Mouse (Mus musculus) kidney, embryonic 14.5 days (tissue): ENCODE measurements around the gene Aen. TPM values are rescaled to one million over a fixed set of nuclear protein-coding genes. Genes with fewer than 3 reads are reported as not detected.

Experiments used
- ATAC-seq: fragments of 200-750 bp; cut with Nextera tagmentation; 2 replicates; pipeline ENCODE4 v1.8.0; 2017; ENCODE audit warnings: moderate number of reproducible peaks, mild to moderate bottlenecking, moderate TSS enrichment, moderate library complexity; ENCODE audit not compliant: low FRiP score, low TSS enrichment
- H3K27ac ChIP-seq: fragments of 300-500 bp; sonication (generic); 2 replicates; pipeline ENCODE4 v1.5.1; 2014; ENCODE audit warnings: low read depth, mild to moderate bottlenecking, low read length, moderate library complexity, mixed read lengths
- H3K27me3 ChIP-seq: fragments of 300-500 bp; sonication (generic); 2 replicates; pipeline ENCODE4 v1.6.1; 2014; ENCODE audit warnings: mild to moderate bottlenecking, low read length; ENCODE audit not compliant: control insufficient read depth, insufficient read depth
- H3K36me3 ChIP-seq: fragments of 300-500 bp; sonication (generic); 2 replicates; pipeline ENCODE4 v1.6.1; 2014; ENCODE audit warnings: low read length, mixed read lengths; ENCODE audit not compliant: control insufficient read depth, insufficient read depth
- H3K4me1 ChIP-seq: fragments of 300-500 bp; sonication (generic); 2 replicates; pipeline ENCODE4 v1.6.1; 2014; ENCODE audit warnings: low read length, mixed read lengths; ENCODE audit not compliant: control insufficient read depth, insufficient read depth
- H3K4me2 ChIP-seq: fragments of 300-500 bp; sonication (generic); replicated peaks from 2 replicates; pipeline ENCODE4 v1.6.1; 2014; ENCODE audit warnings: low read depth, mild to moderate bottlenecking, low read length
- H3K4me3 ChIP-seq: fragments of 300-500 bp; sonication (generic); 2 replicates; pipeline ENCODE4 v1.5.1; 2014; ENCODE audit warnings: mild to moderate bottlenecking, low read length
- H3K9ac ChIP-seq: fragments of 300-500 bp; sonication (generic); 2 replicates; pipeline ENCODE4 v1.6.1; 2014; ENCODE audit warnings: low read depth, mild to moderate bottlenecking, low read length, moderate library complexity
- H3K9me3 ChIP-seq: fragments of 300-500 bp; sonication (generic); 2 replicates; pipeline ENCODE4 v1.6.1; 2016; ENCODE audit warnings: low read length; ENCODE audit not compliant: control insufficient read depth
- WGBS: fragments of 180-500 bp; shearing (Covaris S2); extraction: QIAGEN DNeasy Blood & Tissue Kit; methylation state at CpG from one replicate; pipeline ENCODE4 v1.1.7; 2014; 5-methylcytosine and 5-hydroxymethylcytosine counted together
- polyA plus RNA-seq: library from polyadenylated mRNA; unstranded; fragments of >200 nt; fragmentation: Nextera tagmentation; extraction: Ambion mirVana; gene quantifications from 2 replicates; pipeline ENCODE4 v1.2.1, GENCODE M21; 2014

The Aen gene
- polyA plus RNA-seq, 1 experiment from 2014 or later = 36.3 TPM

DNA sequence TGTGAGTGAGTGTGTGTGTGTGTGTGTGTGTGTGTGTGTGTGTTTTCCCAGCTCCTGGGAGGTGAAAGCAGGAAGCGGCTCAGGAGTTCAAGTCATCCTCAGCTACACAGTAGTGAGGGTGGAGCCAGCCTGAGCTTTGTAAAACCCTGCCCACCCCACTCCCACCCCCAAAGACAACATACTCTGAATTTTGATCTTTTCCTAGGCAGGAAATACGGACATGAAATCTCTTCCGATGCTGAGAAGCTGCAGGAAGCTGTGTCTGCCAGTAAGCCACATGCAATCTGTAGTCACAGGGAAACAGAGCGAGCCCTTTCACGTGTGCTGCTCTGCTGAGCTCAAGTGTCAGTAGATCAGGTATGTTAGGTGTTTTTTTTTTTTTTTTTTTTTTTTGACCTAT, 26.9 kb upstream of the Aen start:
- ATAC-seq = peak; percentile 39; the same call in 1 of the 2 replicates
- 28% methylated on average over 5 of the region's 5 CpGs for WGBS

DNA sequence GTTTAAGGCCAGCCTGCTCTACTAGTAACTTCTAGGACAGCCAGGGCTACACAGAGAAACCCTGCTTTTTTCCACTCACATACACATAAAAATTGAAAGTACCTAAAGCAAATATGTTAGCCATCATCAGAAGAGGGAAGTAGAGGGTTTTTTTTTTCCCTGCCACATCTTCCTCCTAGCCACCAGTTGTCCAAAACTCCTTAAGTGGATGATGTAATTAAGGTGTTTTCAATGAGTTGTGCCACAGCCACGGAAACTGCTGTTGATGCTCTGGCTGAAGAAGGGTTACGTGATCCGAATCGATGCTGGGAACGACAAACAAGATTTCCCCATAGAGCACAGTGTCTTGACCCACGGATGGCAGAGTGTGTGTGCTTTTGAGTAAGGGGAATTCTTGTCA, 23.3 kb upstream of the Aen start:
- no peaks in the 10 kb centered on the region for H3K9me3 ChIP-seq
- no peak overlapping the region for H3K27ac ChIP-seq
- H3K4me2 ChIP-seq = no peak overlapping the region
- ATAC-seq = no peak
- H3K4me3 ChIP-seq = no peak overlapping the region
- no peaks in the 10 kb centered on the region for H3K4me1 ChIP-seq
- no peaks in the 10 kb centered on the region for H3K27me3 ChIP-seq
- no peak overlapping the region for H3K9ac ChIP-seq
- WGBS = 87% methylated on average over 6 of the region's 6 CpGs
- H3K36me3 ChIP-seq = no peaks in the 10 kb centered on the region

More for the DNA sequence above, 26.9 kb upstream of the Aen start:
- Histone ChIP-seq H3K9me3 (no peaks in the 10 kb centered on the region), H3K27ac (no peak overlapping the region), H3K4me3 (no peak overlapping the region), H3K36me3 (no peaks in the 10 kb centered on the region), H3K4me1 (no peaks in the 10 kb centered on the region), H3K4me2 (no peak overlapping the region), H3K9ac (no peak overlapping the region), H3K27me3 (no peaks in the 10 kb centered on the region)

DNA sequence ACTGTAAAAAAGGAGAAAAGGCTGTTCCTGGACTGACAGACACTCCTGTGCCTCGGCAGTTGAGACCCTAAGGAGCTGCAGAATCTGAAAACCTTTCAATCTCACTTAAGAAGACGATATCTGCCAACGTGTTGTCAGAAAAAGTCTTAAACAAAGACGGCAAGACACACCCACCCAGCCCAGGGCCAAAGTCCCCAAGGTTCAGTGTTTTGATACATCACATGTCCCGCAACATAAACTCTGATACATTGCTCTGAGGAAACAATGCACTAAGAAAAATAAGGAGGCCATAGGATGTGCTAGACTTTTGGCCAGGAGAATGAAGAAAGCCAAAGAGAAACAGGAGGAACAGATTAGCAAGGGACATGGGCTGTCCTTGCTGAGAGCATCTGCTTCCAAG, 22.8 kb upstream of the Aen start:
- H3K27me3 ChIP-seq = no peaks in the 10 kb centered on the region
- no peak for ATAC-seq
- 73% methylated on average over 5 of the region's 5 CpGs for WGBS

DNA sequence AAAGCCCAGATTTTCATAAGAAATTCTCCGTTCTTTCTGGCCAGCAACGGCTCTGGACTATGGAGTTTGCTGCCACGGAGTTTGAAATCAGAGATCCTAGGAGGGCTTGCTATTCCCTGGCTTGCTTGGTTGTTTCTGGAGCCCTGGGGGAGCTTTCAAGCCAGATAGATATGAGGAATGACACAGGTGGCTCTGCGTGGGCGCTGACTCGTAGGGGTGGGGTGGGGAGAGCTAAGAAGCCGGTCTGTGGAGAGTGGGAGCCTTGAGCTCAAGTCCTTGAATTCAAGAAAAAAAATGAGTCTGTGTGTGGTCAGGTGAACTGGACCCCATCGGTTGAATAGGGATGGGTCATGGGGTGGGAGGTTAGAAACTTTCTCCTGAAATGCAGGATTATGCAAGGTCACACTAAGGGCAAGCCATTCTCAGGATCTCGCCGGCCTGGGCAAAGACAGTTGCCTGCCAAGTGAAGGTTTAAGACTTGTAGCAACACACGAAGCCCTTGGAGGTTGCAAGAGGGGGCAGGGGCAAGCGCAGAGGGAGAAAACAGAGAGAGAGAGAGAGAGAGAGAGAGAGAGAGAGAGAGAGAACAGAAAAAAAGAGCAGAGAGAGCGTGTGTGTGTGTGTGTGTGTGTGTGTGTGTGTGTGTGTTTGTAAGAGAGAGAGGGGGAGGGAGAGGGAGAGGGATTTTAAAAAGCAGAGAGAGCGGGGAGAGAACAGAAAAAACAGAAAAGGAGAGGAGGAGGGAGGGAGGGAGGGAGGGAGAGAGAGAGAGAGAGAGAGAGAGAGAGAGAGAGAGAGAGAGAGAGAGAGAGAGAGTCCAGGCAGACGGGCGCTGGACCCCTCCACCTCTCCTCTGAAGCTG, 13.8 kb upstream of the Aen start:
- no peaks in the 10 kb centered on the region for H3K9me3 ChIP-seq
- no peaks in the 10 kb centered on the region for H3K36me3 ChIP-seq
- WGBS = 12% methylated on average over 16 of the region's 16 CpGs
- H3K4me1 ChIP-seq = 0 out of 2 replicates have a peak, but pooled peaks cover 13% of the 10 kb centered on the region
- ATAC-seq = no peak; the same call in 1 of the 2 replicates
- peak overlapping the region; percentile 36 for H3K4me2 ChIP-seq
- H3K27ac ChIP-seq = no peak overlapping the region
- peak overlapping the region; percentile 29 for H3K4me3 ChIP-seq
- H3K9ac ChIP-seq = no peak overlapping the region
- peaks cover 37% of the 10 kb centered on the region for H3K27me3 ChIP-seq

More for the DNA sequence above, 22.8 kb upstream of the Aen start:
- Histone ChIP-seq H3K4me3 (no peak overlapping the region), H3K4me2 (no peak overlapping the region), H3K9me3 (no peaks in the 10 kb centered on the region), H3K4me1 (no peaks in the 10 kb centered on the region), H3K9ac (no peak overlapping the region), H3K27ac (no peak overlapping the region), H3K36me3 (no peaks in the 10 kb centered on the region)

DNA sequence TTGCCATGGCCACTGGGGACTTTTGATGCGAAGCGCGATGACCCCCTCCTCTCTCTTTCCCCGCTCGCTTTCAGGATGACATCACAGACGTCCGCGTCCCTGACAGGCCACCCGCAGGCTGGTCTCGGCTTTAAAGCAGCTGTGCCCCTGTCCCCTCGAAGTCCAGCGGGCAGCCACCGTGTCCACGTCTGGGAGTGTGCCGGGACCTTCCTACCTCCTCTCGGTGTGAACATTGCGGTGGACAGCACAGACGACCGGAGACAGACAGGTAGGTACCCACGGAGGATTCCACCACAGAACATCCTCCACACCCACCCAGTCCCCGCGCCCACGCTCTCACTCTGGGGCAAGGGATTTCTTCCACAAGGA, 13.2 kb upstream of the Aen start:
- H3K27ac ChIP-seq = no peak overlapping the region
- ATAC-seq = peak; percentile 50; the same call in 1 of the 2 replicates
- H3K9me3 ChIP-seq = no peaks in the 10 kb centered on the region
- peak overlapping the region; percentile 29 for H3K4me3 ChIP-seq
- peak overlapping the region; percentile 36 for H3K4me2 ChIP-seq
- no peak overlapping the region for H3K9ac ChIP-seq
- 2% methylated on average over 18 of the region's 23 CpGs for WGBS
- 0 out of 2 replicates have a peak, but pooled peaks cover 13% of the 10 kb centered on the region for H3K4me1 ChIP-seq
- H3K36me3 ChIP-seq = no peaks in the 10 kb centered on the region
- H3K27me3 ChIP-seq = peaks cover 43% of the 10 kb centered on the region

DNA sequence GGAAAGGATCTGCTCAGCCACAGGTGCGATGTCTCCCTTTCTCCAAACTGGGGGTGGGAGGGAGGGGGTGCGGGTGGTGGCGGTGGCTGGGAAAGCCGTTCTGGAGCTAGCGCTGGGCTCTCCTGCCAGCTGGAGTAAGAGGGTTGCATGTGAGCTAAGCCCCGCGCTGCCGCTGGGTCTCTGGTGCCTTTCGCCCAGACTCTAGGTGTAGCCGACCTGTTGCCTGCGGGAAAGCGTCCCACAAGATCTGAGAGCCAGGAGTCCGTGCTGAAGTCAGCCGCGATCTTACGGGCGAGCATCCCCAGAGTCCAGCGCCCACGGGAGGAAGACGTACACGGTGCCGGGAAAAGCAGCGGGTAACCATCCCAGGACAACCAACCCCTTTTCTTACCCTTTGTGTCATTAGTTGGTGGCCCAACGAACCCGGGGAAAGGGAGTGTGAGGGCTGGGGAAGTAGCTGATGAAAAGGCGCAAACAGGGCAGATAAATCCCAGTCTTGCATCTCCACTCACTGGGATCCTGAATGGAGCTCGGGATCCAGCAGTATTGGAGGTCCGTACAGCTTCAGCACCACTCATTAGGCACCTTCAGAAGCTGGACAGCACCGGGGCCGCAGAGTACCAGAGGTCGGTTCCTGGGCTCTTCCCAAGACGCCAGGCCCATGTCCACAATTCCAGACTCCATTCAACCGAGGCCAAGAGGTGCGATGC, 12.5 kb upstream of the Aen start:
- no peak for ATAC-seq
- peak overlapping the region; percentile 29 for H3K4me3 ChIP-seq
- WGBS = 1% methylated on average over 30 of the region's 34 CpGs
- no peaks in the 10 kb centered on the region for H3K36me3 ChIP-seq
- H3K27me3 ChIP-seq = peaks cover 43% of the 10 kb centered on the region
- no peak overlapping the region for H3K27ac ChIP-seq
- H3K9me3 ChIP-seq = no peaks in the 10 kb centered on the region
- H3K9ac ChIP-seq = peak overlapping the region; percentile 34; the same call in 1 of the 2 replicates
- 0 out of 2 replicates have a peak, but pooled peaks cover 13% of the 10 kb centered on the region for H3K4me1 ChIP-seq
- peak overlapping the region; percentile 36; the same call in 1 of the 2 replicates for H3K4me2 ChIP-seq

DNA sequence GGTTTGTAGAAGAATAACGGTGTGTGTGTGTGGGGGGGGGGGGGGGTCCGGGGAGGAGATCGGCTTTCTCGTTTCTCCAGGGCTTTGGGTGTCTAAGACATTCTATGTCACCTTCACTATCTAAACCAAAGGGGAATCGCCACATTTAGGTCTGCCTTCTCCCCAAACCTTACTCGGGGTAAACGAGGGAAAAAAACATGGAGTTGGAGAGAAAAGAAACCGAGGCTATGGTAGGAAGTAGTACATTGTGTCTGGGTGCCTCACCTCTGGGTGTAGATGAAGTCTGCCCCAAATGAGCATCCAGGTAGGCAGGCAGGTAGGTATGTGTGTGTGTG, 12.0 kb upstream of the Aen start:
- H3K9me3 ChIP-seq = no peaks in the 10 kb centered on the region
- H3K4me1 ChIP-seq = 0 out of 2 replicates have a peak, but pooled peaks cover 13% of the 10 kb centered on the region
- H3K27me3 ChIP-seq = peaks cover 45% of the 10 kb centered on the region
- H3K4me2 ChIP-seq = no peak overlapping the region
- no peak for ATAC-seq
- WGBS = 11% methylated on average over 8 of the region's 8 CpGs
- no peak overlapping the region for H3K9ac ChIP-seq
- H3K36me3 ChIP-seq = no peaks in the 10 kb centered on the region
- H3K4me3 ChIP-seq = no peak overlapping the region
- H3K27ac ChIP-seq = no peak overlapping the region

DNA sequence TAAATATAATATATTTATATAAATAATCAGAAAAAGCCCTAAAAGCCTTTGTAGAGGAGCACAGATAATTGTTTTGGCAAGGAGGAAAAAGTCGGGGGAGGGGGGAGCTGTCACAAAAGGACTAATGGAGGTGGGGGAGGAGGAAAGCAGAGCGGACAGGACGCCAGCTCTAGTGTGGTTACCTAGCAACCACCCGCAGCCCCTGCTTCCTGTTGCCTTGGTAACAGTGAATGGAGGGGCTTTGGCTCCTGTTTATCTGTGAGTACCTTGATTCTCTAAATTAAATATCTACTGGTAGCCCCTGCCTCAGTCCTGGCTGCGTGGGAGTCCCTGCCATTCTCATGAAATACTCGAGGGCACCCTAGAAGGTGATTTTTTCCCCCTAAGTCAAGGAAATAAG, 11.5 kb upstream of the Aen start:
- H3K4me2 ChIP-seq = no peak overlapping the region
- H3K4me1 ChIP-seq = 0 out of 2 replicates have a peak, but pooled peaks cover 13% of the 10 kb centered on the region
- H3K9me3 ChIP-seq = no peaks in the 10 kb centered on the region
- H3K27me3 ChIP-seq = peaks cover 44% of the 10 kb centered on the region
- no peak overlapping the region for H3K4me3 ChIP-seq
- 9% methylated on average over 6 of the region's 6 CpGs for WGBS
- H3K36me3 ChIP-seq = no peaks in the 10 kb centered on the region
- H3K9ac ChIP-seq = no peak overlapping the region
- ATAC-seq = no peak
- no peak overlapping the region for H3K27ac ChIP-seq

DNA sequence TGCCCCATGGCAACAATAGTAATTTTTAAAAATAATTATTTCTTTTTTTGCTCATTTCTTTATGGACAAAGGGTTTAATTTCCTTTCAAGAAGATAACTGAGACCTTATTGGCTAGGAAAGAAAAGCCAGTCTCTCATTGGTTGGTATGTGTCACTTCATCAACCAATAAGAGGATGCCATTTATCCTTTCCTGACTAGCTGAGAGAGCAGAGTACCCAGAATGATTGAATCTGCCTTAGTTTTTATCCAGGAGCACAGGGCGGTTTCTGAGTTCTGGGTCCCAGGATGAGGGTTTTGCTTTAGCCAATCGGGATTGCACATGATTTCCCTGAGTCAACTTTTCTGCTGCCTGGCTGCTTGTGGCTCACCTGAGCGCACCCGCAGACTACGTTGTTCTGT, 10.2 kb upstream of the Aen start:
- H3K27ac ChIP-seq = no peak overlapping the region
- H3K4me2 ChIP-seq = no peak overlapping the region
- H3K9ac ChIP-seq = no peak overlapping the region
- no peak overlapping the region for H3K4me3 ChIP-seq
- no peaks in the 10 kb centered on the region for H3K36me3 ChIP-seq
- no peaks in the 10 kb centered on the region for H3K9me3 ChIP-seq
- no peak for ATAC-seq
- H3K27me3 ChIP-seq = peaks cover 45% of the 10 kb centered on the region
- 69% methylated on average over 5 of the region's 5 CpGs for WGBS
- H3K4me1 ChIP-seq = 0 out of 2 replicates have a peak, but pooled peaks cover 13% of the 10 kb centered on the region
